Mouse (Mus musculus) intestine, embryonic 16.5 days (tissue): ENCODE data around the gene Megf6. TPM values are rescaled to one million over a fixed set of nuclear protein-coding genes. Genes with fewer than 3 reads are reported as not detected.

Experiments
- ATAC-seq: fragments of 200-750 bp; cut with Nextera tagmentation; 2 replicates; pipeline ENCODE4 v1.8.0; 2017; ENCODE audit warnings: moderate TSS enrichment, moderate library complexity
- H3K27ac ChIP-seq: fragments of 300-500 bp; sonication (generic); 2 replicates; pipeline ENCODE4 v1.5.1; 2014; ENCODE audit warnings: mild to moderate bottlenecking, low read length
- H3K27me3 ChIP-seq: fragments of 300-500 bp; sonication (generic); replicated peaks from 2 replicates; pipeline ENCODE4 v1.6.1; 2014; ENCODE audit warnings: low read length, control low read depth, mixed read lengths; ENCODE audit not compliant: control insufficient read depth, insufficient read depth
- H3K36me3 ChIP-seq: fragments of 300-500 bp; sonication (generic); 2 replicates; pipeline ENCODE4 v1.6.1; 2014; ENCODE audit warnings: low read length, control low read depth; ENCODE audit not compliant: control insufficient read depth, insufficient read depth
- H3K4me1 ChIP-seq: fragments of 300-500 bp; sonication (generic); 2 replicates; pipeline ENCODE4 v1.6.1; 2014; ENCODE audit warnings: low read length, control low read depth, mixed read lengths; ENCODE audit not compliant: control insufficient read depth, insufficient read depth
- H3K4me2 ChIP-seq: fragments of 300-500 bp; sonication (generic); 2 replicates; pipeline ENCODE4 v1.6.1; 2014; ENCODE audit warnings: low read depth, low read length, control low read depth
- H3K4me3 ChIP-seq: fragments of 300-500 bp; sonication (generic); 2 replicates; pipeline ENCODE4 v1.5.1; 2014; ENCODE audit warnings: mild to moderate bottlenecking, low read length
- H3K9ac ChIP-seq: fragments of 300-500 bp; sonication (generic); 2 replicates; pipeline ENCODE4 v1.6.1; 2014; ENCODE audit warnings: low read depth, low read length
- H3K9me3 ChIP-seq: fragments of 300-500 bp; sonication (generic); 2 replicates; pipeline ENCODE4 v1.6.1; 2016; ENCODE audit warnings: low read length, control low read depth; ENCODE audit not compliant: control insufficient read depth
- WGBS: fragments of 180-500 bp; shearing (Covaris S2); extraction: QIAGEN DNeasy Blood & Tissue Kit; methylation state at CpG from one replicate; pipeline ENCODE4 v1.1.7; 2014; 5-methylcytosine and 5-hydroxymethylcytosine counted together
- polyA plus RNA-seq: library from polyadenylated mRNA; unstranded; fragments of >200 nt; fragmentation: Nextera tagmentation; extraction: Ambion mirVana; gene quantifications from 2 replicates; pipeline ENCODE4 v1.2.1, GENCODE M21; 2015

The Megf6 gene
- polyA plus RNA-seq, 1 experiment from 2014 or later, result 10.3 TPM

DNA sequence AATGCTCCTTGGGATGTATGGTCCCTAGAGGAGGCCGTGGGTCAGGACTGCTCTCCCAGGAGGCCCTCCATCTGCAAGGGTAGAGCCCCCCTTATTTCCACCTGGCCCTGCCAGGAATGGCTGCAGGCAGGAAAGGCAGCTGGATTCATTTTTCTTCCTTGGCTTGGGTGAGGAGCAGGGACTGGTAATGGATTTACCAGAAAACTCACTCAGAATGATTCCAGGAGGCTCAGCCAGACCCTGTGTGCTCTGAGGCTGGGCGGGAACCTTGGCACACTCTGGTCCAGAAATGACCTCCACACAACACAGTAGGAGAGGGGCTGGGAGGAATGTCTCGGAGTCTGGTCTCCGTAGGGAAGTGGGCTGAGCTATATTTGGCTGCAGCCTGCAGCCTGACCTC is 61.8 kb downstream of the Megf6 start:
- no peak for ATAC-seq
- Histone ChIP-seq H3K36me3 (no peaks in the 10 kb centered on the region), H3K27ac (no peak overlapping the region), H3K27me3 (no peaks in the 10 kb centered on the region), H3K4me1 (peaks cover 6% of the 10 kb centered on the region), H3K9me3 (no peaks in the 10 kb centered on the region; the same call in 1 of the 2 replicates), H3K9ac (no peak overlapping the region), H3K4me2 (no peak overlapping the region), H3K4me3 (no peak overlapping the region)
- WGBS, result 51% methylated on average over 4 of the region's 4 CpGs

DNA sequence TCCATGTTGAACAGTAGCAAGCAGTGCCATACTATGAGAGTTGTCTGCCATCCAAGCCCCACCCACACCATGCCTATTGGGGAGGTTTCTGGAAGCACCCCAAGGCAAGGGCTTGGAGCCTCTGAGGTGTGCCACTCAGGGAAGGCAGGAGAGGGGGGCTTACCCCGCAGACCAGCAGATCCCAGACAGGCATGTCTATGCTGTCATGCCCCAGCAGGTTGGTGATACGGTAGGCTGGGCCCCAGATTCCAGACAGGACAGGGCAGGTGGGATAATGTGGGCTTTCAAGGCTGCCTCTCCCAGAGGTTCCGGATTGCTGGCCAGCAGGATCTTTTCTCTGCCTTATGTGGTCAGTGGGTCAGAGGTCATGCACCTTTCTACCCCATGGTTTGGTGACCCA is 65.5 kb downstream of the Megf6 start:
- Histone ChIP-seq H3K9me3 (no peaks in the 10 kb centered on the region; the same call in 1 of the 2 replicates), H3K27ac (no peak overlapping the region), H3K4me2 (no peak overlapping the region), H3K4me1 (peaks cover 10% of the 10 kb centered on the region), H3K36me3 (no peaks in the 10 kb centered on the region), H3K4me3 (no peak overlapping the region), H3K9ac (no peak overlapping the region), H3K27me3 (no peaks in the 10 kb centered on the region)
- 91% methylated on average over 3 of the region's 3 CpGs for WGBS
- no peak for ATAC-seq

DNA sequence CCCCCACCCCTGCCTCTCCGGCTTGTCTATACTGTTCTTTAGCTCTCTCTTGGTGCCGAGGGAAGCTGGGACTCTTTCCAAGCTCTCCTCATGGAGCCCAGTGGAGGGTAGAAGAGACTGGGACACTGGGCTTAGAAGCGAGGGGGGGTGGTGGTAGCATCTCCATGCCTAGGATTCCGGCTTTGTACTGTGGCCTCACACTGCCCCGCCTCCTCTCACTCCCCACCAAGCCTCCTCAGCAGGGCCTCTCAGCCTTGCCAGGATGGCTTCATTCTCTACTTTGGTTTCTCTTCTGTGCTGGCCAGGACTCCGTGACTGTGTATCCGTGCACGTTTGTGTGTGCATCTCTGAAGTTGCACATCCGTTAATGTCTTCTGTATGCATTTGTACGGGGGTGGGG is 66.4 kb downstream of the Megf6 start:
- ATAC-seq, result peak; percentile 68
- H3K4me2 ChIP-seq, result peak overlapping the region; percentile 58
- 18% methylated on average over 10 of the region's 10 CpGs for WGBS
- H3K9me3 ChIP-seq, result no peaks in the 10 kb centered on the region; the same call in 1 of the 2 replicates
- peaks cover 10% of the 10 kb centered on the region for H3K4me1 ChIP-seq
- no peak overlapping the region for H3K27ac ChIP-seq
- no peaks in the 10 kb centered on the region for H3K27me3 ChIP-seq
- H3K4me3 ChIP-seq, result peak overlapping the region; percentile 24; the same call in 1 of the 2 replicates
- peak overlapping the region; percentile 61; the same call in 1 of the 2 replicates for H3K9ac ChIP-seq
- H3K36me3 ChIP-seq, result no peaks in the 10 kb centered on the region

DNA sequence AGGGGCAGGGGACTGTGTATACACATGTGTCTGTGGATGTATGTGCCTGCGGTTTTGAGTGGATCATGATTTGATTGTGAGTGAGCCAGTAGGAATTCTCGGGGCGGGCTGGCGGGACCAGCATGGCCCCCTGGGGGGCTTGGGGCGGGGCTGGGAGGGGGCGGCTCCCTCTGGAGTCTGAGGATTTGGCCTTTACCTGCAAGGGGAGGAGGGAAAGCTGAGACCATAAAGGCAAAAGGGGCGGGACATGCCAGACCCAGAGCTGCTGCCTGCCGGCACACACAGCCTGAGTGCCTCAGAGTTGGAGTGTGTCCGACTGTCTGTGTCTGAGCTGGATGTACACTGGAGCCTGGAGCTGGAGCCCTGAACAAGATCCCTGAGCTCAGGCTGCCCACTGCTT is 66.8 kb downstream of the Megf6 start:
- 6% methylated on average over 8 of the region's 9 CpGs for WGBS
- peak; percentile 77 for ATAC-seq
- Histone ChIP-seq H3K4me1 (peaks cover 10% of the 10 kb centered on the region), H3K27me3 (no peaks in the 10 kb centered on the region), H3K4me2 (peak overlapping the region; percentile 58), H3K27ac (no peak overlapping the region), H3K9ac (peak overlapping the region; percentile 61), H3K9me3 (no peaks in the 10 kb centered on the region; the same call in 1 of the 2 replicates), H3K36me3 (no peaks in the 10 kb centered on the region), H3K4me3 (peak overlapping the region; percentile 24)

DNA sequence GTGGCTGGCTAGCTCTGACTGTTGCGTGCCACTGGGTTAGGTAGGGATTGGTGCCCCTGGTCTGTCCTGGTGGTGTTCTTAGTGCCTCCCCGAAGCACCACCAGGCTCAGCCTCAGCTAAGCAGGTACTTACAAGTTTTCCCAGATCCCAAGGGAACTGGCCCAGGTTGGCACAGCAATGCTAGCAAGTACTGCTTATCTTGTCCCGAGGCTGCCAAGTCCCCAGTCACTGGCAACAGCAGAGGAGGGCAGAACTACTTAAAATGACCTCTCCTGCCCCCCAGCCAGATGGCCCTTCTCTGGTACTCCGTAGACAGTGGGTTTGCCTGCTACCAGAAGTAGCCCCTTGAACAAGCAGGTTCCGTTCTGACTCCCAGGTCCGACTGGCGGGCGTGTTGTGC is 68.7 kb downstream of the Megf6 start:
- 84% methylated on average over 8 of the region's 8 CpGs for WGBS
- peaks cover 10% of the 10 kb centered on the region for H3K4me1 ChIP-seq
- no peak overlapping the region for H3K4me2 ChIP-seq
- H3K36me3 ChIP-seq, result no peaks in the 10 kb centered on the region
- no peak for ATAC-seq
- no peak overlapping the region for H3K27ac ChIP-seq
- no peak overlapping the region for H3K9ac ChIP-seq
- no peak overlapping the region for H3K4me3 ChIP-seq
- H3K9me3 ChIP-seq, result no peaks in the 10 kb centered on the region; the same call in 1 of the 2 replicates
- H3K27me3 ChIP-seq, result no peaks in the 10 kb centered on the region

DNA sequence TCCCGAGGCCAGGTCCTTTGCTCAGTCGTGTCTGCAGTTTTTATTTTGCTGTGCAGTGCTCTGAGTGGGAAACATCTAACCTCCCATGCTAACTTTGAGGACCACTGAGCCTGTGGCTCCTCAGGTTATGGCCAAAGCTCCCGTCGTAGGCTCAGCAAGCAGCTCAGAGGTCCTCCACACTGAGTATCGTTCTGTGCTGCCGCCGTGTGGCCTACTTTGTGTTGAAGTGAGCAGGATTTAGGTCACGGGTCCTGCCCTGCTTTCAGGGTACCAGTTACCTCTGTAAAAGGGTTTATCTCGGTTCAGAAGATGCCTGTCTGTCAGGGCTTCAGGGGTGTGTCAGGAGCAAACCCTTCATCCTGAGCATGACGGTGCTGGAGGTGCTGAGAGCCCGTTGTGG is 70.1 kb downstream of the Megf6 start:
- 68% methylated on average over 11 of the region's 11 CpGs for WGBS

DNA sequence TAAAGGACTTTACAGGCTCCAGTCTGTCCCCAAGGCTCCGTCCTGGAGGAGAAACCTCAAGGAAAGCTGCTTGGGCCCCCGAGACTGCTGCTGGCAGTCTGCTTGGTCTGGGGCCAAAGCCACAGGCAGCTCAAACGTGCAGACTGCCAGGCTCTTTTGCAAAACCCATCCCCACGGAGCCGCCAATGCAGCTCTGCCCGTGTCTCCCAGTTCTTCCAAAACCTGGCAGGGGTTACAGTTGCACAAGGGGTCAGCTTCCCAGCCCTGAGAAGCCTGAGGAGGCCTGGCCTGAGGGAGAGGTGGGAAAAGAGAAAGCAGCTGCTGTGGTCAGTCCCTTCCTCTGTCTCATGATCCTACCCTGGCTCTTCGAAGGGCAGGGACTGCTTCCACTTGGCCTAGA is 74.8 kb downstream of the Megf6 start:
- H3K9me3 ChIP-seq, result no peaks in the 10 kb centered on the region
- H3K4me1 ChIP-seq, result peaks cover 15% of the 10 kb centered on the region; the same call in 1 of the 2 replicates
- no peak overlapping the region for H3K9ac ChIP-seq
- no peaks in the 10 kb centered on the region for H3K36me3 ChIP-seq
- ATAC-seq, result no peak
- no peak overlapping the region for H3K4me3 ChIP-seq
- WGBS, result 83% methylated on average over 7 of the region's 7 CpGs
- no peak overlapping the region for H3K4me2 ChIP-seq
- H3K27ac ChIP-seq, result no peak overlapping the region
- H3K27me3 ChIP-seq, result no peaks in the 10 kb centered on the region

More for the DNA sequence above, 70.1 kb downstream of the Megf6 start:
- H3K4me3 ChIP-seq, result no peak overlapping the region
- H3K36me3 ChIP-seq, result no peaks in the 10 kb centered on the region
- no peak overlapping the region for H3K4me2 ChIP-seq
- no peak overlapping the region for H3K27ac ChIP-seq
- no peak for ATAC-seq
- no peak overlapping the region for H3K9ac ChIP-seq
- no peaks in the 10 kb centered on the region for H3K27me3 ChIP-seq
- H3K9me3 ChIP-seq, result no peaks in the 10 kb centered on the region
- peaks cover 10% of the 10 kb centered on the region for H3K4me1 ChIP-seq

DNA sequence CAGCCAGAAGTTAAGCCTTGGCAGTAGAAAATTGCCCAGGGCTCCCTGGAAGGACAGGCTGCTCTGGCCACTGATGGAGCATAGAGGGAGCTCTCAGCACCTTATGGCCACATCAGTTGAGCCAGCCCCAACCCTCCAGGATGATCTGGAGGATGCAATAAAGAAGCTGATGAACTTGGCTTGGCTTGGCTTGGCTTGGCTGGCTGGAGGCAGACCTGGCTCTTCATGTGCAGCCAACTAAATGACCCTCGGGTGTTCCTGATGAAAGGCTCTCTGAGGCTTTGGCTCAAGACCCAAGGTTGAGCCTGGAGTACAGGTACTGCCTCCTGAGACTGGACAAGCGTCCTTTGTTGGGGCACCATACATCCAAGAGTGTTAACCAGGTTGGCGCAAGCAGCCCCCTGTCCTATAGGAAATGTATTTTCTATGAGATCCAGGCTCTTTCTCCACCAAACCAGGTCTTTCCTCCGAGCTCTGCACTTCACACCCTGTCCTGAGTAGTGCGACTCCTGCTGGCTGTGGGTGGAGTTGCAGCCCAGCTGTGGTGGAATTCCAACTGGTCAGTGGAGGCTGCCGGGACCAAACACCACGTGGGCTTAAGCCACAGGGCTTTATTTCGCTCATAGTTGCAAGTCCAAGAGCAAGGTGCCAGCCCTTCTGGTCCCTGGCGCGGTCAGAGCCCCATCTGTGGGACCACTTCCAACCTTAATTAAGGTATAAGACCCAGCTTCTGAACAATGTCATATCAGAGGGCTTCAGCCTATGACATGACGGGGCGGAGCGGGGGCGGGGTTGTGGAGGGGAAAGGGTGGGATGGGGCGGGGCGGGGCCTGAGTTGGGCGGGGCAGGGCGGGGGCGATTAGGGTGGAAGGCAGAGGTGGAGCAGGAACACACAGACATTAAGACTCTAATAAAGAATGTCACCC is 75.8 kb downstream of the Megf6 start:
- H3K9me3 ChIP-seq, result no peaks in the 10 kb centered on the region
- peak; percentile 88 for ATAC-seq
- H3K4me1 ChIP-seq, result peaks cover 15% of the 10 kb centered on the region; the same call in 1 of the 2 replicates
- peak overlapping the region; percentile 43 for H3K4me2 ChIP-seq
- 9% methylated on average over 19 of the region's 19 CpGs for WGBS
- peak overlapping the region; percentile 27 for H3K4me3 ChIP-seq
- no peaks in the 10 kb centered on the region for H3K36me3 ChIP-seq
- no peak overlapping the region for H3K27ac ChIP-seq
- H3K27me3 ChIP-seq, result no peaks in the 10 kb centered on the region
- H3K9ac ChIP-seq, result no peak overlapping the region

DNA sequence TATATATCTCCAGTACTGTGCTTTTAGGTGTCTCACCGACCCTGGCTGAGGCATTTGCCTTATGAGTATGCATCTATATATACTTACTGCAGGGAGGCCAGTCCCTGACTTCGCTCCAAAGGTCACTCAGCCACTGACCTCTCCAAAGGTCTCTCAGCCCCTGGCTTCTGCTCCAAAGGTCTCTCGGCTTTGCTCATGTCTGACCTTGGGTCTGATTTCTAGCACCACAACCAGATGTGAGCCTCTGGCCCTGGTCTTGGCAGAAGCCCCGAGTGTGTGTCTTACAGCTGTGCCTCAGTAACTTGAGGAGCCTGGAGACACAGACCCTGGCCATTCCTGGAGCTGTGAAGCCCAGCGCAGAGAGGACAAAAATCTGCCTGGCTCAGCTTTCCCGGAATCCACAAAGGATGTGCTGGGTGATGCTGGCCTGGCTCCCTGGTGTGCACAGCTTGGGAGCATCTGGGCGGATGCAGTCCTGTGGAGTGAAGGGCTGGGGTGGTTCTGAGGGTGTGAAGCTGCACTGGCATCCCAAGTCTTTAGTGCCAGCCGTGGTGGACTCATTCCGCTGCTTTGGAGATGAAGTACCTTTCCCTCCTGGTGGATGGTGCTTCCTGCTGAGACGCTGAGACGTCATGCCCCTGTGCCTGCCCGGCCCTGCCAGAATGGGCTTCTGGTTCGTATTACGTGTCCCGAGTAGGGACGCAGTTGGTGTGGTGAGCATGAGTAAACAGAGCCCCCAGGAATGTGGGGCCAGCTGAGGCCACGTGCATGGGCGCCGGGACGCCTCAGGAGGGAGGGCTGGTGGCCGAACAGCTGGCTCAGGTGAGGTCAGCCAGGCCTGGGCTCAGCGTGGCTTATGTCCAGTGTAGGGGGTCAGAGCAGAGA is 76.9 kb downstream of the Megf6 start:
- Histone ChIP-seq H3K4me1 (peaks cover 15% of the 10 kb centered on the region; the same call in 1 of the 2 replicates), H3K9me3 (no peaks in the 10 kb centered on the region), H3K4me3 (no peak overlapping the region), H3K27ac (no peak overlapping the region), H3K36me3 (no peaks in the 10 kb centered on the region), H3K27me3 (no peaks in the 10 kb centered on the region), H3K9ac (no peak overlapping the region), H3K4me2 (peak overlapping the region; percentile 43)
- no peak; the same call in none of the 2 replicates for ATAC-seq
- 43% methylated on average over 22 of the region's 22 CpGs for WGBS
